Mouse (Mus musculus) frontal cortex, postnatal 36 days (tissue): ENCODE measurements at regions not wholly inside any gene's neighbourhood (a gene's known extent, or its start where the extent isn't known, plus 50 kb on each side); places are given as distances from the start of the nearest gene placed in this dataset.

Experiments
- DNase-seq, 2 experiments: peaks; one replicate each; pipeline ENCODE4 v3.0.0; 2022; ENCODE audit warnings: low spot score in 2 of 2

DNA sequence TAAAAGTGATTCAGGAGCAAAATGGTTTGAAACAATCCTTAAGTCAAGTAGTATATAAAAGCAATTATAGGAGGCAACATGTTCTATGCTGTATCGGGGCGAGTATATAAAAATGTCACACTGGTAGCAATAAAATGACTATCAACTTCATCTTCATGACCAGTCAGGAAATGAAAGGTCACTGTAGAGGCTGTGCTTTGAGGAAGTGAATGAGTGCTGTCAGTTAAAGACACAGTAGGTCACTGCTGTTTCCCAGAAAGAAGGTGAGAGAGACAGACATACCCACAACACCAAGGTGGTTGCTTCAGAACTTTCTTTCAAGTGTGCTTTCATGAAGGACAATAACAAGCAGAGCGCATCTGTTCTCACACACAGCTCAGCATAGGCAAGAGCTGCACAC is 292.4 kb downstream of the Cd47 start:
- DNase-seq: no peak

DNA sequence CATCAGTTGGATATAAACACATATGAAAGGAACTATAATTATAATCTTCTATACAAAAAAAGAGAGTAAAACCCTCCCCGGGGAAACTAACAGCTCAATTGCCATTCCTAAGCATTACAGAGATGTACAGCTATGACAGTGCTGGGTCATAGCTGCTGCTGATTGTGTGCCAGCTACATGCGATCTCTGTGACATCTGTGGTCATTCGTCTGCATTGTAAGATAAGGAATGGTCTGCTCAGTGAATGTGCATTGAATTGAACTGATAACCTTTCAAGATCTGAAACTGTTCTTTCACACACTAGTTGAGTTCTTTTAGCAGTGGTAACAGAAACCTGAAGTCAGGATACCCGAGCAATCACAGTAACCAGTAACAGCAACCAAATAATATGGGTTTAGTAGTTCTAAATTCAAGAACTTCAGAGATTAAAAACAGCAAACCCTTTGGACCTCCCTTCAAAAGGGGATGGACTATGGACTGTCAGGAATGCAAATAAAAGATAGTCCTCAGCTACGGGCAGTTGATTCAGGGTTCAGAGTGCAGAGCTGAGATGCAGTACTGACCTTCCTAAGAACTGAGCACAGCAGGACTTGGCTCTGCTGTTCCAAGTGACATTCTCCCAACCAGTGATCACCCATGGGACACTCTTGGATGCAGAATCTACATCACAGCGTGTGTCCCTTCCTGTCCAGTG is 295.7 kb downstream of the Cd47 start:
- DNase-seq: no peak

- DNase-seq: no peak
Measured at GRCm38 (mm10) chr16:50096563-50096962, 296.2 kb downstream of the Cd47 start.

GRCm38 (mm10) chr16:50103340-50103739 is 303.0 kb downstream of the Cd47 start:
- DNase-seq: no peak

DNA sequence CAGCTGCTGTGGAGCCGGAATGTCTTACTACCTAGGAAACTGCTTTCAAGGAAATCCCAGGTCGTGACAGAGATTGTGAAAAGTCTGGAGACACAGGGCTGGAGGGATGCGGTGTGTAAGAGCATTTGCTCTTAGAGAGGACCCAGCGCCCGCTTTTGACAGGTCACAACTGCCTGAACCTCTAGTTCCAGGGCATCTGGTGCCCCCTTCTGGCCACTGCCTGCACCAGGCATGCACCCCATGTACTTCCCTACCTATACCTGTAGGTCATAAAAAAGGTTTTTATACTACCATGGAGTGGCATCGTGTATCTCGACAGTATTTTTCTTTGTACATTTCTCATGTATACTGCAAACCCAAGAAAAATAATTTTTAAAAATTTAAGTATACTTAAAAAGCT is 314.0 kb downstream of the Bbx start:
- no peak for DNase-seq

GRCm38 (mm10) chr16:50122460-50122859 is 309.7 kb downstream of the Bbx start:
- no peak for DNase-seq

DNA sequence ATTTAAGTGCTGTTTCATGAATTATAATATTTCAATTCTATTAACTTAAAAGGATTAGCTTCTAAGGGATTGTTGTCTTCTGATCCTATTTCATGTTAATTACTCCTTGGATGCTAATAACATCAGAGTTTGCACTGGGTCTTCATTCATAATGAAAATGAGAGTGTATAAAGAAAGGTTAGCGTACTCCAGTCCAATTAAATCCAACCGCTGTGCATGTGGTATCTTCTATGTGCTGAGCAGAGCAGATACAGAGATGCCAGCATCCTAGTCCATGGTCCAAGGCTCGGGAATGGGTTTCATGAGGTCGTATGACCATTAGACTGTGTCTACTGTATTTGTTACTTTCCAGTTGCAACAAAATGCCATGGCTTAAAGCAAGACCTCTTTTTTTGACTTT is 307.5 kb downstream of the Bbx start:
- no peak for DNase-seq

- DNase-seq: no peak
Measured at GRCm38 (mm10) chr16:50125564-50125963, 306.6 kb downstream of the Bbx start.

GRCm38 (mm10) chr16:50131406-50131805 is 300.8 kb downstream of the Bbx start:
- no peak for DNase-seq
